Mouse (Mus musculus) hindbrain, embryonic 15.5 days (tissue): ENCODE data around the gene Zfp446. TPM values are rescaled to one million over a fixed set of nuclear protein-coding genes. Genes with fewer than 3 reads are reported as not detected.

Experiments used
- ATAC-seq: fragments of 200-750 bp; cut with Nextera tagmentation; 2 replicates; pipeline ENCODE4 v1.8.0; 2017; ENCODE audit warnings: low read depth, moderate number of reproducible peaks, moderate TSS enrichment; ENCODE audit not compliant: low FRiP score
- H3K27ac ChIP-seq: fragments of 300-500 bp; sonication (generic); replicated peaks from 2 replicates; pipeline ENCODE4 v1.5.1; 2015; ENCODE audit warnings: mild to moderate bottlenecking, inconsistent platforms
- H3K27me3 ChIP-seq: fragments of 300-500 bp; sonication (generic); 2 replicates; pipeline ENCODE4 v1.6.1; 2015; ENCODE audit warnings: control low read depth, inconsistent platforms
- H3K36me3 ChIP-seq: fragments of 300-500 bp; sonication (generic); 2 replicates; pipeline ENCODE4 v1.6.1; 2015; ENCODE audit warnings: control low read depth, inconsistent platforms
- H3K4me1 ChIP-seq: fragments of 300-500 bp; sonication (generic); replicated peaks from 2 replicates; pipeline ENCODE4 v1.6.1; 2015; ENCODE audit warnings: control low read depth, inconsistent platforms
- H3K4me2 ChIP-seq: fragments of 300-500 bp; sonication (generic); 2 replicates; pipeline ENCODE4 v1.6.1; 2015; ENCODE audit warnings: moderate library complexity, mild to moderate bottlenecking, inconsistent platforms
- H3K4me3 ChIP-seq: fragments of 300-500 bp; sonication (generic); 2 replicates; pipeline ENCODE4 v1.5.1; 2015; ENCODE audit warnings: mild to moderate bottlenecking, inconsistent platforms
- H3K9ac ChIP-seq: fragments of 300-500 bp; sonication (generic); 2 replicates; pipeline ENCODE4 v1.6.1; 2015; ENCODE audit warnings: inconsistent platforms
- H3K9me3 ChIP-seq: fragments of 300-500 bp; sonication (generic); 2 replicates; pipeline ENCODE4 v1.6.1; 2016; ENCODE audit warnings: control low read depth, inconsistent platforms
- WGBS: fragments of 180-500 bp; shearing (Covaris S2); methylation state at CpG from one replicate; pipeline ENCODE4 v1.1.7; 2015; 5-methylcytosine and 5-hydroxymethylcytosine counted together
- polyA plus RNA-seq: library from polyadenylated mRNA; unstranded; fragments of >200 nt; fragmentation: Nextera tagmentation; extraction: Ambion mirVana; gene quantifications from 2 replicates; pipeline ENCODE4 v1.2.1, GENCODE M21; 2015

The Zfp446 gene
- polyA plus RNA-seq, 1 experiment from 2014 or later: 11.7 TPM

DNA sequence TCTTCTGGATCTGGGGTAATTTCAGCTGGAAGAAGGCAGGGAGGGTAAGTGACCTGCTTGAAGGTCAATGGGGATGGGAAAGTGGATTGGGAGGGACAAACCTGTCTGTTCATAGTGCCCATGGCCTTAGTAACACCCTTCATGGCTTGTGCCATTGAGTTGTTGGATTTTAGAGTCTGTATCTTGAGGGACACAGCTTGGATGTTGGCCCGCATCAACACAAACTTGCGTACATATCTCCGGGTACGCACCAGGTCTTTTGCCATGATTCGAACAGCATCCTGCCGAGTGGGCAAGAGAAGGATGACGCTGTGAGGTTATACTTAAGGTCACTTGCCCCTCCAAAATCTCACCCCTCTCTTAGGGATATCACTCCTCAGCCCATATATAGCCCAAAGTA lies 54.9 kb downstream of the Zfp446 start:
- H3K9me3 ChIP-seq: no peaks in the 10 kb centered on the region
- no peak for ATAC-seq
- H3K9ac ChIP-seq: no peak overlapping the region
- WGBS: 93% methylated on average over 7 of the region's 7 CpGs
- H3K27me3 ChIP-seq: no peaks in the 10 kb centered on the region
- H3K36me3 ChIP-seq: peaks cover 70% of the 10 kb centered on the region
- peaks cover 37% of the 10 kb centered on the region for H3K4me1 ChIP-seq
- no peak overlapping the region for H3K4me2 ChIP-seq
- no peak overlapping the region for H3K27ac ChIP-seq
- no peak overlapping the region for H3K4me3 ChIP-seq

DNA sequence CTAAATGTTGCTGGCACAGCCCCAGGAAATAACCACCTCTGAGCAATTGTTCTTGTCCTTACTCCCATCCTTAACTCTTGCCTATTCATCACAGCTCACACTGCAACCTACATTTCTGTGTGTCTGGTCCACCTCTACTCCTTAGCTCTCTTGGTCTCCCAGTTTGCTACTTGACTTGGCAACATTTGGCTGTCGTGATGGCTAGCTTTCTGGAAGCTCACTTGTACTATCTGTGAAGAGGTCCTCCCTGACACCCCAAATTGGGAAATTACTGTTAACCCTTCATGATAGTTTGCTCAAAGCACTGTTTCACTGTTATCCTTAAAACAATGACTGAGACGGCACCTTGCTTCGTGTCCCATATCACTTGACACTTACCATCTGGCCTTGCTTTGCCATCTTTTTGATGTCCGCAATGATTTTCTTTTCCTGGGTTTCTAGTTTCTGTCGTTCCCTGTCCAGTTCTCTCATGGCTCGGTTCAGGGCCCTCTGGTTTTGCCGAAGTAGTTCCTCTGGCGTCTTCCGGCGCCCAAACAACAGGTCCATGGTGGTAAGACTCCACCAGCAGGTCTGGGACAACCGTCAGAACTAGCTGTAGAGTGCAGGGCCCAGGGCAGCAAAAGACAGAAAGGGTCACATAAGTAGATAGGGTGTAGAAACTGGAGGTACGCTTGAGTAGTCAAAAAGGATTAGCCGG lies 56.0 kb downstream of the Zfp446 start:
- Histone ChIP-seq H3K27me3 (no peaks in the 10 kb centered on the region), H3K36me3 (peaks cover 60% of the 10 kb centered on the region), H3K4me2 (peak overlapping the region; percentile 91), H3K9ac (peak overlapping the region; percentile 80), H3K4me3 (peak overlapping the region; percentile 63), H3K9me3 (no peaks in the 10 kb centered on the region), H3K27ac (peak overlapping the region; percentile 95), H3K4me1 (peaks cover 39% of the 10 kb centered on the region)
- no peak for ATAC-seq
- WGBS: 51% methylated on average over 13 of the region's 13 CpGs

DNA sequence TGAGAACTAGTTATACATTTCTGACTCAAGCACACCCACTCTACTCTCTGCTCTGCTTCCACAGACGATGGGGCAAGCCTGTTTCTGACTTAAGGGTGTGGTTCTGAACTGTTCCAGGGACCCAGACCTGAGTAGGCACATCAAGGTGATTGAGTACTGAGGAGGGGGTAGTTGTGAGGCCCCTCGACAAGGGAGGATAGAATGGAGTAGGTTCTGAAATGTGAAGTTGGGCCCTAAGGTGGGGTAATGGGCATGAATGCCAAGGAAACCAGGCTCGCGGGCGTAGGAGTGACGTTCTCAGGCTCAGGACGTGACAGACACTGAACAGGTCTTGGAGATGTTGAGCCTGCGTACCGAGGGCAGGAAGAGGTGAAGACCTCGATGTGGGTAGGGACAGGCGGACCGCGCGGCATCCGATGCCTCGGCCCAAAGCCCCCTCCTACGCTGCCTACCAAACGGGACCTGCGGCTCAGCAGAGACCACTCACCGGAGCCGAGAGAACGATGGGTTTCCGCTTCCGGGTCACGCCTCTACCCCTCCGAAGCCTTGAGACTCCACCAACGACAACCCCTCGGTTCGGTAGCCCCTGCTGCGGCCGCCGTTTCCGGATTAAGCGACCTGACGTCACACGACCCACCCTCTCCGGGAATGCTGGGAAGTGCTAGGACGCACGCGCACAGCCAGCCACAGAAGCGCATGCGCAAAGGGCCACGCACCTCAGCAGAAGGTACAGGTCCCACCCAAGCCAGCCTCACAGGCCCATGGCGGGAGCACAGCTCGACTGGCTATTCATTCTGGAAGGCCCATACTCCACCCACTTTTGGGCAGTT lies 56.7 kb downstream of the Zfp446 start, which contains the start of gene Chmp2a:
TSS of gene Chmp2a (minus strand) at position 660 of the 830 bp plus-strand sequence.
- WGBS: under 1% methylated on average over 45 of the region's 45 CpGs
- Histone ChIP-seq H3K36me3 (peaks cover 52% of the 10 kb centered on the region), H3K27ac (peak within 1 kb of the TSS; percentile 95), H3K9ac (peak within 1 kb of the TSS; percentile 80), H3K4me3 (peak within 1 kb of the TSS; percentile 63), H3K27me3 (no peaks in the 10 kb centered on the region), H3K9me3 (no peaks in the 10 kb centered on the region), H3K4me1 (peaks cover 47% of the 10 kb centered on the region), H3K4me2 (peak within 1 kb of the TSS; percentile 91)
- peak; percentile 86 for ATAC-seq

Other genes with a start within 250 kb of the Zfp446 start
- 0.01 TPM in 1 of 2 replicates, not detected in the other for gene Vmn2r56, start 242.8 kb upstream of the Zfp446 start, polyA plus RNA-seq
- gene Zscan18, start 174.2 kb upstream of the Zfp446 start, polyA plus RNA-seq: 28.2 and 33.1 TPM in 2 replicates
- gene Zfp329, start 159.0 kb upstream of the Zfp446 start, polyA plus RNA-seq: 28.3 and 30.0 TPM in 2 replicates
- gene Zfp110, start 143.1 kb upstream of the Zfp446 start, polyA plus RNA-seq: 26.2 and 27.6 TPM in 2 replicates
- 7.5 TPM in 2 replicates for gene Zfp128, start 96.7 kb upstream of the Zfp446 start, polyA plus RNA-seq
- 9.9 and 12.4 TPM in 2 replicates for gene Zscan22, start 80.0 kb upstream of the Zfp446 start, polyA plus RNA-seq
- 549 and 585 TPM in 2 replicates for gene Rps5, start 55.6 kb upstream of the Zfp446 start, polyA plus RNA-seq
- gene Rnf225, start 50.4 kb upstream of the Zfp446 start, polyA plus RNA-seq: 1.1 and 1.3 TPM in 2 replicates
- gene Zfp324, start 12.0 kb upstream of the Zfp446 start, polyA plus RNA-seq: 13.4 and 13.6 TPM in 2 replicates
- gene Slc27a5, start 20.3 kb downstream of the Zfp446 start, polyA plus RNA-seq: 0.39 and 0.45 TPM in 2 replicates
- 217 and 230 TPM in 2 replicates for gene Trim28, start 21.3 kb downstream of the Zfp446 start, polyA plus RNA-seq
- gene Zbtb45, start 32.2 kb downstream of the Zfp446 start, polyA plus RNA-seq: 40.7 and 42.5 TPM in 2 replicates
- 170 and 171 TPM in 2 replicates for gene Chmp2a, start 57.0 kb downstream of the Zfp446 start, polyA plus RNA-seq
- gene Ube2m, start 60.4 kb downstream of the Zfp446 start, polyA plus RNA-seq: 162 and 163 TPM in 2 replicates
- gene Mzf1, start 76.9 kb downstream of the Zfp446 start, polyA plus RNA-seq: 9.0 and 9.3 TPM in 2 replicates
- gene Vmn1r85, start 117.3 kb downstream of the Zfp446 start, polyA plus RNA-seq: 0.13 and 0.14 TPM in 2 replicates
- gene Vmn1r86, start 142.1 kb downstream of the Zfp446 start, polyA plus RNA-seq: 0.03 TPM in 1 of 2 replicates, not detected in the other
- not detected in 2 replicates for gene Vmn1r87, start 162.3 kb downstream of the Zfp446 start, polyA plus RNA-seq
- gene Vmn1r88, start 181.7 kb downstream of the Zfp446 start, polyA plus RNA-seq: not detected in 2 replicates
- not detected in 2 replicates for gene Vmn1r89, start 235.2 kb downstream of the Zfp446 start, polyA plus RNA-seq